Mouse (Mus musculus): ENCODE measurements at regions not wholly inside any gene's neighbourhood (a gene's known extent, or its start where the extent isn't known, plus 50 kb on each side); places are given as distances from the start of the nearest gene placed in this dataset.

DNA sequence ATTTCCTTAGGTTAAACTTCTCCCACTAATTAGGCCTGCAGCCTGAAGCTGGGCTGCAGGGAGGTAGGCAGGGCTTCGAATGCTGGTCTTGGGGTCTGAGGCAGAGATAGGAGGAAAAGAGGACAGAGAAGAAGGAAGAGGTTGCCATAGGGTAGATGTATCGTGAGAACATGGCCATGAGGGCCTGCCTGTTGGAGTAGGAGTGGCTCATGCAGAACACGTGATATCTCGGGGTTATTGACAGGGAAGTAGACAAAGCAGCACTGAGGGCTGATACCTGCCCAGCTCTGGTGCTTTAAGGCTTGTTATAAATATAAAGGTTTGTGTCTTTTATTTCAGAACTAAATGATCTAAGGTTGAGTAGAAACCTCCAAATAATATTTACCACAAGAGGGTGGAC lies 628.9 kb downstream of the Zfp706 start:
- no peak overlapping the region for H3K9ac ChIP-seq
- H3K4me1 ChIP-seq (replicated peaks): peaks cover 44% of the 10 kb centered on the region
- no peaks in the 10 kb centered on the region for H3K9me3 ChIP-seq (replicated peaks)
- no peak for ATAC-seq (ENCODE audit: insufficient read depth)
- no peaks in the 10 kb centered on the region for H3K36me3 ChIP-seq (replicated peaks)
- no peak overlapping the region for H3K4me3 ChIP-seq (replicated peaks)
- H3K27me3 ChIP-seq: peaks cover 73% of the 10 kb centered on the region
- WGBS (ENCODE audit: insufficient replicate concordance): 58% methylated on average over 4 of the region's 4 CpGs
- H3K4me2 ChIP-seq: no peak overlapping the region
- H3K27ac ChIP-seq (replicated peaks): no peak overlapping the region

GRCm38 (mm10) chr15:36376551-36376950 lies 631.0 kb downstream of the Zfp706 start:
- H3K9ac ChIP-seq: no peak overlapping the region
- no peak overlapping the region for H3K4me2 ChIP-seq
- H3K27ac ChIP-seq (replicated peaks): no peak overlapping the region
- no peaks in the 10 kb centered on the region for H3K36me3 ChIP-seq (replicated peaks)
- H3K27me3 ChIP-seq: peaks cover 55% of the 10 kb centered on the region
- H3K9me3 ChIP-seq (replicated peaks): no peaks in the 10 kb centered on the region
- no peak for ATAC-seq (ENCODE audit: insufficient read depth)
- peaks cover 50% of the 10 kb centered on the region for H3K4me1 ChIP-seq (replicated peaks)
- WGBS (ENCODE audit: insufficient replicate concordance): 68% methylated on average over 6 of the region's 6 CpGs
- no peak overlapping the region for H3K4me3 ChIP-seq (replicated peaks)

- peak overlapping the region; percentile 80; the same call in 1 of the 2 replicates for H3K27ac ChIP-seq (replicated peaks)
- no peaks in the 10 kb centered on the region for H3K36me3 ChIP-seq (replicated peaks)
- peaks cover 43% of the 10 kb centered on the region for H3K4me1 ChIP-seq (replicated peaks)
- H3K4me3 ChIP-seq (replicated peaks): peak overlapping the region; percentile 62
- H3K4me2 ChIP-seq: peak overlapping the region; percentile 91
- H3K9me3 ChIP-seq (replicated peaks): no peaks in the 10 kb centered on the region
- peak overlapping the region; percentile 67 for H3K9ac ChIP-seq
- ATAC-seq (ENCODE audit: insufficient read depth): no peak
- H3K27me3 ChIP-seq: peaks cover 44% of the 10 kb centered on the region
- WGBS (ENCODE audit: insufficient replicate concordance): 6% methylated on average over 1 of the region's 1 CpGs
Measured at GRCm38 (mm10) chr15:36375549-36375885, 632.1 kb downstream of the Zfp706 start.

DNA sequence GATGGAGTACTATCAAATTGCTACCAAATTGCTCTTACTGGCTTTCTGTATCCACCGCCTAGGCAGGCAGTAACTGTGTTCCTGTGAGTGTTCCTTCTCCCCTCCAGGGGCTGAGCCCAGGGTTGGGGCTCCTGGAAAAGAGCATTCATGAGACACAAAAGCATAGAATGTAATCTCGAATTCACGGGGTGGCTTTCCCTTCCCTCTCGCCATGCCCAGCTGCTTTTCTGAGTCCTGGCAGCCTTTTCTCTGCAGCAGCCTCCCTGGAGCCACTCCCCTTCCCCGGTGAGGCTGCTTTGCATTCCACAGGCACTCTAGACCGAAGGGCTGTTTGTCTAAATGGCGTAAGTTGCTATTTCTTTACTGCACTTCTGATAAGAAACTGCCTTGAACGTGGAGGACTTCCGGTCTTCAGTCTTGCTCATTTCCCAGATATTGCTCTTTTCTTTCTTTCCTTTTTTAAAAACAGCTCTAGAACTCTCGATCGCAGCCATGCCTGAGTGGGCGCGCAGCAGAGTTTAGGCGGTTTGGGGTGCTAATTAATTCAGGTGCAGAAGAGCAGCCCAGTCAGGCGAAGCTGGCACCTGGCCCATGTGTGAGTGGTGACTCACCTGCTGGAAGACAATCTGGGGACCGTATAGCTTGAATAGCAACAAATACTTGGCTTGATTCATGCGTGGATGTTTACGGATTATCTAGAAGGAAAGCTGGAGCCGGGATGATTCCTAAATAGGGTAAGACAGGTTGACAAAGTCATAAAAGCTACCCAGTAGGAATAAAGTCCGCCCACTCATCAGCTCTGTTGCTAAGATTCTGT lies 632.6 kb downstream of the Zfp706 start:
- peak; percentile 72 for ATAC-seq (ENCODE audit: insufficient read depth)
- 5% methylated on average over 20 of the region's 20 CpGs for WGBS (ENCODE audit: insufficient replicate concordance)
- Histone ChIP-seq H3K4me1 (replicated peaks) (peaks cover 41% of the 10 kb centered on the region), H3K27me3 (peaks cover 40% of the 10 kb centered on the region), H3K9ac (peak overlapping the region; percentile 67), H3K36me3 (replicated peaks) (no peaks in the 10 kb centered on the region), H3K27ac (replicated peaks) (peak overlapping the region; percentile 80), H3K4me2 (peak overlapping the region; percentile 91), H3K9me3 (replicated peaks) (no peaks in the 10 kb centered on the region), H3K4me3 (replicated peaks) (peak overlapping the region; percentile 62)

GRCm38 (mm10) chr15:36373900-36374611 lies 633.5 kb downstream of the Zfp706 start:
- Histone ChIP-seq H3K4me1 (replicated peaks) (peaks cover 41% of the 10 kb centered on the region), H3K27ac (replicated peaks) (peak overlapping the region; percentile 80), H3K27me3 (peaks cover 31% of the 10 kb centered on the region), H3K9me3 (replicated peaks) (no peaks in the 10 kb centered on the region), H3K4me3 (replicated peaks) (peak overlapping the region; percentile 62), H3K9ac (peak overlapping the region; percentile 67), H3K36me3 (replicated peaks) (no peaks in the 10 kb centered on the region), H3K4me2 (peak overlapping the region; percentile 91)
- ATAC-seq (ENCODE audit: insufficient read depth): peak; percentile 93
- WGBS (ENCODE audit: insufficient replicate concordance): 13% methylated on average over 11 of the region's 11 CpGs

- Histone ChIP-seq H3K4me1 (replicated peaks) (peaks cover 41% of the 10 kb centered on the region), H3K9ac (peak overlapping the region; percentile 1; the same call in 1 of the 2 replicates), H3K36me3 (replicated peaks) (no peaks in the 10 kb centered on the region), H3K9me3 (replicated peaks) (no peaks in the 10 kb centered on the region), H3K4me3 (replicated peaks) (no peak overlapping the region), H3K4me2 (no peak overlapping the region; the same call in 1 of the 2 replicates), H3K27me3 (peaks cover 26% of the 10 kb centered on the region), H3K27ac (replicated peaks) (peak overlapping the region; percentile 80)
- no peak for ATAC-seq (ENCODE audit: insufficient read depth)
- 42% methylated on average over 3 of the region's 3 CpGs for WGBS (ENCODE audit: insufficient replicate concordance)
Measured at GRCm38 (mm10) chr15:36373481-36373880, 634.1 kb downstream of the Zfp706 start.

DNA sequence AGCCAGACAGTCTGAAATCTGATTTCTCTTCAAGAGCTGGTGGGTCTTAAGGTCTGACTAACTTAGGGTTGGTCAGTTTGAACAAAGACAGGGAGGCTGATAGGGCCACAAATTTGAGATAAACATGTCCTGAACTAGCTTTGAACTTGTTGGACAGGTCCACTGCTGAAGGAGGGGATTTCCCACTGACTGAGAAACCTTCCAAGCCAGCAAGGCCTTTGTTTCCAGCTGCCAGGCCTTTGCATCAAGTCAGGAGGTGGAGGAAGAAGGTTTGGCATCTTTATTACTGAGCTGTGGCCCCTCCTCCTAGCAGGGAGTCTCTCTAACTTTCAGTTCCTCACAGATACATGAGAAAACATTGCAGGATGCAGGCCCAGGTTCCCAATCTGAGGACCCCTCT lies 636.2 kb downstream of the Zfp706 start:
- Histone ChIP-seq H3K36me3 (replicated peaks) (no peaks in the 10 kb centered on the region), H3K4me2 (no peak overlapping the region), H3K9ac (no peak overlapping the region; the same call in 1 of the 2 replicates), H3K4me1 (replicated peaks) (peaks cover 52% of the 10 kb centered on the region), H3K9me3 (replicated peaks) (no peaks in the 10 kb centered on the region), H3K4me3 (replicated peaks) (no peak overlapping the region), H3K27me3 (peaks cover 9% of the 10 kb centered on the region), H3K27ac (replicated peaks) (no peak overlapping the region; the same call in 1 of the 2 replicates)
- ATAC-seq (ENCODE audit: insufficient read depth): no peak

GRCm38 (mm10) chr15:36370906-36371305 lies 636.7 kb downstream of the Zfp706 start:
- peaks cover 48% of the 10 kb centered on the region for H3K4me1 ChIP-seq (replicated peaks)
- H3K4me3 ChIP-seq (replicated peaks): no peak overlapping the region
- 82% methylated on average over 4 of the region's 4 CpGs for WGBS (ENCODE audit: insufficient replicate concordance)
- no peak overlapping the region for H3K4me2 ChIP-seq
- no peaks in the 10 kb centered on the region for H3K9me3 ChIP-seq (replicated peaks)
- peaks cover 5% of the 10 kb centered on the region for H3K27me3 ChIP-seq
- no peak for ATAC-seq (ENCODE audit: insufficient read depth)
- no peak overlapping the region for H3K27ac ChIP-seq (replicated peaks)
- no peak overlapping the region for H3K9ac ChIP-seq
- H3K36me3 ChIP-seq (replicated peaks): no peaks in the 10 kb centered on the region

DNA sequence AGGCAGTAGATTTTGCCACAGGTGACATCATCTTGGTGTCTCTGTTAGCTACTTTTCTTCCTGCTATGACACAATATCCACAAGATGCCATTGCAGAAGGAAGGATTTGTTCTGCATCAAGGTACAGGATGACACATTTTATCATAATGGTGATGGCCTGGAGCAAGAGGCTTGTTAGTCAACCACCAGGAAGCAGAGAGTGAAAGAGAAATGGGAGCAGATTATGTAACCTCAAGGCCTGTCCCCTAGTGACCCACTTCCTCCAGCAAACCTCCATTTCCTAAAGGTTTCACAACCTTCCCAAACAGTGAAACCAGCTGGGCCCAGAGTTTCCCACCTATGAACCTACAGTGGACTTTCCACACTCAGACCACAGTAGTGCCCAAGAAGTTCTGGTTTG lies 640.3 kb downstream of the Zfp706 start:
- Histone ChIP-seq H3K9me3 (replicated peaks) (no peaks in the 10 kb centered on the region), H3K4me3 (replicated peaks) (no peak overlapping the region), H3K9ac (no peak overlapping the region), H3K4me2 (no peak overlapping the region), H3K27ac (replicated peaks) (0 out of 2 replicates have a peak overlapping the region, but pooled peaks have one; percentile 24), H3K4me1 (replicated peaks) (peaks cover 39% of the 10 kb centered on the region), H3K27me3 (no peaks in the 10 kb centered on the region), H3K36me3 (replicated peaks) (no peaks in the 10 kb centered on the region)
- no peak for ATAC-seq (ENCODE audit: insufficient read depth)

- no peak overlapping the region for H3K9ac ChIP-seq
- no peak for ATAC-seq (ENCODE audit: insufficient read depth)
- H3K27me3 ChIP-seq: no peaks in the 10 kb centered on the region
- no peak overlapping the region for H3K4me3 ChIP-seq (replicated peaks)
- H3K4me1 ChIP-seq (replicated peaks): peaks cover 54% of the 10 kb centered on the region
- H3K9me3 ChIP-seq (replicated peaks): no peaks in the 10 kb centered on the region
- no peak overlapping the region; the same call in 1 of the 2 replicates for H3K27ac ChIP-seq (replicated peaks)
- no peaks in the 10 kb centered on the region for H3K36me3 ChIP-seq (replicated peaks)
- no peak overlapping the region for H3K4me2 ChIP-seq
Measured at GRCm38 (mm10) chr15:36364757-36365156, 642.8 kb downstream of the Zfp706 start.

- 27% methylated on average over 5 of the region's 5 CpGs for WGBS (ENCODE audit: insufficient replicate concordance)
- Histone ChIP-seq H3K9me3 (replicated peaks) (no peaks in the 10 kb centered on the region), H3K27ac (replicated peaks) (peak overlapping the region; percentile 29), H3K4me2 (no peak overlapping the region), H3K9ac (no peak overlapping the region), H3K4me3 (replicated peaks) (no peak overlapping the region), H3K4me1 (replicated peaks) (peaks cover 58% of the 10 kb centered on the region), H3K27me3 (no peaks in the 10 kb centered on the region), H3K36me3 (replicated peaks) (no peaks in the 10 kb centered on the region)
- ATAC-seq (ENCODE audit: insufficient read depth): no peak
Measured at GRCm38 (mm10) chr15:36364062-36364461, 643.5 kb downstream of the Zfp706 start.
